Mouse (Mus musculus): Measurements from ENCODE around the gene Pou2f2. TPM values are rescaled to one million over a fixed set of nuclear protein-coding genes. Genes with fewer than 3 reads are reported as not detected.

Pou2f2 gene
- polyA plus RNA-seq, 1 experiment from 2014 or later: 2.9 TPM

DNA sequence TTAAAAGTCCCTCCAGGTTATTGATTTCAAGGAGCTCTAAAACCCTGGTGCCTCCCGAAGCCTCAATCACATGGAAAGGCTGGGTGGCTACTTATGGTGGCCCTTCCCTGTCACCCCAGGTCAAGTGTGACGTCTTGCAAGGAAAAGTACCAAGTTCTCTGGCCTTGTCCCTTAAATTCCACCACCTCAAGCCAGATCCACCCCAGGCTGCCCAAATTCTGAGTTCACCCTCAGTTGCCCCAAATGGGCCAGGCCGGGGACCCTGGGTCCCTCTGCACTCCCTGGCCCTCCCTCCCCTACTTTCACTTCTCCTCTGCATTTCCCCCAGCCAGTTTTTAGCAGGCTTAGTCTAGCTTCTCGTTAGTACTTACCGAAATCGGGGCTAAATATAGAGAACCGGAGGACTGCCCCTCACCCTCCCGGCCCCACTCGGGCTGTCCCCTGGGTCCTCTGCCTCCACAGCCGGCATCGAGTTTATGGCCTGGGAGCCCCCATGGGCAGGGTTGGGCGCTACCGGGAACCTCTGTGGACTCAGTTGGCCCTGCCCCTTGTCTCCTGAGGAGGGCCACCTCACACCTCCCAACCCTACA lies 50.0 kb downstream of the Pou2f2 start:
- peak overlapping the region; percentile 39 for H3K4me2 ChIP-seq (ENCODE audit: low read depth, low read length)
- ATAC-seq: peak; percentile 28; the same call in 1 of the 2 replicates
- peaks cover 9% of the 10 kb centered on the region; the same call in 1 of the 2 replicates for H3K4me1 ChIP-seq (ENCODE audit: insufficient read depth)
- H3K27me3 ChIP-seq (ENCODE audit: insufficient read depth, low read length): peaks cover 28% of the 10 kb centered on the region
- peak overlapping the region; percentile 62 for H3K27ac ChIP-seq (ENCODE audit: low read depth)
- TF ChIP-seq CTCF (IDR thresholded peaks at IDR 0.05; ENCODE audit: low read depth) (no peak), EP300 (IDR thresholded peaks at IDR 0.05; ENCODE audit: low read depth) (no peak)
- no peak overlapping the region for H3K9ac ChIP-seq (replicated peaks)
- WGBS (ENCODE audit: insufficient replicate concordance): 38% methylated on average over 13 of the region's 13 CpGs
- DNase-seq: peak; percentile 57
- H3K36me3 ChIP-seq (replicated peaks; ENCODE audit: insufficient read depth, low read length): no peaks in the 10 kb centered on the region
- H3K4me3 ChIP-seq (ENCODE audit: low read depth, low read length): no peak overlapping the region
- no peaks in the 10 kb centered on the region for H3K9me3 ChIP-seq (ENCODE audit: low read length)

- no peak overlapping the region for H3K27ac ChIP-seq (ENCODE audit: low read depth)
- 67% methylated on average over 9 of the region's 9 CpGs for WGBS (ENCODE audit: insufficient replicate concordance)
- no peak for ATAC-seq
- H3K27me3 ChIP-seq (ENCODE audit: insufficient read depth, low read length): peaks cover 15% of the 10 kb centered on the region
- no peak for TF ChIP-seq CTCF (IDR thresholded peaks at IDR 0.05; ENCODE audit: low read depth)
- no peak for TF ChIP-seq EP300 (IDR thresholded peaks at IDR 0.05; ENCODE audit: low read depth)
- no peak for DNase-seq
- H3K4me3 ChIP-seq (ENCODE audit: low read depth, low read length): no peak overlapping the region
- H3K36me3 ChIP-seq (replicated peaks; ENCODE audit: insufficient read depth, low read length): no peaks in the 10 kb centered on the region
- H3K4me2 ChIP-seq (ENCODE audit: low read depth, low read length): no peak overlapping the region
- H3K9me3 ChIP-seq (ENCODE audit: low read length): no peaks in the 10 kb centered on the region
- no peak overlapping the region for H3K9ac ChIP-seq (replicated peaks)
- H3K4me1 ChIP-seq (ENCODE audit: insufficient read depth): peaks cover 7% of the 10 kb centered on the region; the same call in 1 of the 2 replicates
These were observed 51.6 kb downstream of the Pou2f2 start for GRCm38 (mm10) chr7:25127971-25128370.

GRCm38 (mm10) chr7:25125716-25126281 lies 53.7 kb downstream of the Pou2f2 start:
- Histone ChIP-seq H3K4me3 (ENCODE audit: low read depth, low read length) (no peak overlapping the region), H3K27me3 (ENCODE audit: insufficient read depth, low read length) (no peaks in the 10 kb centered on the region), H3K27ac (ENCODE audit: low read depth) (no peak overlapping the region), H3K9ac (replicated peaks) (no peak overlapping the region), H3K36me3 (replicated peaks; ENCODE audit: insufficient read depth, low read length) (no peaks in the 10 kb centered on the region), H3K9me3 (ENCODE audit: low read length) (no peaks in the 10 kb centered on the region), H3K4me2 (ENCODE audit: low read depth, low read length) (no peak overlapping the region), H3K4me1 (ENCODE audit: insufficient read depth) (peaks cover 2% of the 10 kb centered on the region; the same call in 1 of the 2 replicates)
- DNase-seq (no peak), ATAC-seq (no peak)
- TF ChIP-seq EP300 (IDR thresholded peaks at IDR 0.05; ENCODE audit: low read depth): no peak
- TF ChIP-seq CTCF (IDR thresholded peaks at IDR 0.05; ENCODE audit: low read depth): no peak
- WGBS (ENCODE audit: insufficient replicate concordance): 69% methylated on average over 10 of the region's 10 CpGs

GRCm38 (mm10) chr7:25121240-25121786 lies 58.2 kb downstream of the Pou2f2 start:
- Histone ChIP-seq H3K9me3 (ENCODE audit: low read length) (no peaks in the 10 kb centered on the region), H3K4me2 (ENCODE audit: low read depth, low read length) (no peak overlapping the region), H3K4me1 (ENCODE audit: insufficient read depth) (no peaks in the 10 kb centered on the region; the same call in 1 of the 2 replicates), H3K27ac (ENCODE audit: low read depth) (no peak overlapping the region), H3K4me3 (ENCODE audit: low read depth, low read length) (no peak overlapping the region), H3K27me3 (ENCODE audit: insufficient read depth, low read length) (no peaks in the 10 kb centered on the region), H3K36me3 (replicated peaks; ENCODE audit: insufficient read depth, low read length) (no peaks in the 10 kb centered on the region), H3K9ac (replicated peaks) (no peak overlapping the region)
- DNase-seq: no peak
- ATAC-seq: no peak
- WGBS (ENCODE audit: insufficient replicate concordance): 70% methylated on average over 13 of the region's 13 CpGs
- TF ChIP-seq EP300 (IDR thresholded peaks at IDR 0.05; ENCODE audit: low read depth): no peak
- no peak for TF ChIP-seq CTCF (IDR thresholded peaks at IDR 0.05; ENCODE audit: low read depth)

DNA sequence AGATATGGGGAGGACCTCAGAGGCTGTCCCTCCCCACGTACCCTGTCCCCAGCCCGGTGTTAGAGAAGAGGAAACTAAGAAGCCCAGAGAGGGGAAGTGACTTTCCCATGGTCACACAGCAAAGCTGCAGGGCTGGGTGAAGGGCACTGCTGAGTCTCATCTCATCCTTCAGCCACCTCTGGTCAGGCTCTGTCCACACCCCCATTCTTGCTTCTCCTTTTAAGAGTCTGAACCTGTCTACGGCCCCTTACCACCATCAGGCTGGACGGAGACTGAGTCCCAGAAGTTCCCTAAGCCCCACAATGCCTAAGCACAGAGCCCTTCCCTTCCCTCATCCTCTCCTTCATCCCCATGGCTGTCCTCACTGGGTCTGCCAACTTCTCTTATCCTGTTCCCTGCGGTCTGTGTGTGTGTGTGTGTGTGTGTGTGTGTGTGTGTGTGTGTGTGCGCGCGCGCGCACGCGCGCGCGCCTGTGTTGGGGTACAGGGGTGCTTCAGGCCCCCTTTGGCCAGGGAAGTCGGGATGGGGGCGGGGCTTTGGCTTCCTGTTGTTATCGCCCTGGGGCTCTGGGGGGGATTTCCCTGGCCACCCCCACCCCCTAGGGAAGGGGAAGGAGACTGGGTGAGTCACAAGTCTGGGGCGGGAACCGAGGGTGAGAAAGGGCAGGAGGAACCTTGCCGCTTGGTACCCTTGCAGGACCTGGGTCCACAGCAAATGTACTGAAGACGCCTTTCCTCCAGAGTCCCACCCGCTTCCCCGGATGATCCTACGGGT lies 59.3 kb downstream of the Pou2f2 start:
- TF ChIP-seq CTCF (IDR thresholded peaks at IDR 0.05; ENCODE audit: low read depth) (no peak), EP300 (IDR thresholded peaks at IDR 0.05; ENCODE audit: low read depth) (no peak)
- ATAC-seq (peak; percentile 68), DNase-seq (peak; percentile 67)
- no peak overlapping the region for H3K27ac ChIP-seq (ENCODE audit: low read depth)
- H3K27me3 ChIP-seq (ENCODE audit: insufficient read depth, low read length): no peaks in the 10 kb centered on the region
- H3K4me2 ChIP-seq (ENCODE audit: low read depth, low read length): peak overlapping the region; percentile 26
- no peaks in the 10 kb centered on the region for H3K9me3 ChIP-seq (ENCODE audit: low read length)
- no peak overlapping the region for H3K9ac ChIP-seq (replicated peaks)
- no peak overlapping the region for H3K4me3 ChIP-seq (ENCODE audit: low read depth, low read length)
- H3K36me3 ChIP-seq (replicated peaks; ENCODE audit: insufficient read depth, low read length): no peaks in the 10 kb centered on the region
- H3K4me1 ChIP-seq (ENCODE audit: insufficient read depth): no peaks in the 10 kb centered on the region; the same call in 1 of the 2 replicates
- 31% methylated on average over 24 of the region's 25 CpGs for WGBS (ENCODE audit: insufficient replicate concordance)
